Mouse (Mus musculus): ENCODE data around the gene Nrip2.

- TF ChIP-seq CTCF (IDR thresholded peaks at IDR 0.05) (no peak), POLR2A (IDR thresholded peaks at IDR 0.05; ENCODE audit: insufficient read depth, low read depth, low read length) (no peak), EP300 (IDR thresholded peaks at IDR 0.05; ENCODE audit: insufficient read depth, low read depth, low read length) (no peak)
Observed at GRCm38 (mm10) chr6:128375192-128375591, 23.9 kb upstream of the Nrip2 start, which contains the start of the genes Tex52 and Gm44596.
